21 mouse cellular contexts compared by ENCODE assay signal in the genomic region with DNA sequence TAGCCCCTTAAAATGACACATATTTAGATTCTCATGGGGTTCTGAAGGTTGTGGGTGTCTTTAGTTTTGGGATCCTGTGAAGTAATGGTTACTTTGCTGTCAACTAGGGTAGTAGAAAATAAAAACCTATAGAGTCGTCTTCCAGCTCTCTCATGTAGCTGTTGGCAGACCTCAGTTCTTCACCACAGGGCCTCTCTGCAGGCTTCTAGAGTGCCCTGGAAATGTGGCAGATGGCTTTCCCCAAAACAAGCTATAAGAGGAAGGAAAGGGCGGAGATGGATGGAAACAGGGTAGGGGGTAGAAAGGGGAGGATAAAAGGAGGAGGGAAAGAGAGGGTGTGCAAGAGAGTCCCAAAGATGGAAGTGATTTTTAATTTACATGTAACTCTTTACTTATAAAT.
DNase-seq lines count a peak whose midpoint lies in the region; ATAC-seq and TF ChIP-seq lines count a peak whose summit lies in the region.
"Had no signal": no experiment of that assay in that cellular context is flagged by ENCODE, and none has a peak within 500 bp of the region (broad histone marks: within the 10 kb centered on the region; RNA-seq: fewer than 3 reads in every experiment).

No protein-coding gene starts in this region.

- H3K9me3 ChIP-seq in hindbrain, postnatal 0 days (ENCODE audit: low read length): no peaks in the 10 kb centered on the region
- H3K9me3 ChIP-seq in hindbrain, embryonic 11.5 days (ENCODE audit: control insufficient read depth, low read length): no peaks in the 10 kb centered on the region
- H3K9me3 ChIP-seq: forebrain, embryonic 15.5 days; heart, embryonic 13.5 days; hindbrain, embryonic 12.5 days had no signal

- no peak overlapping the region for H3K4me2 ChIP-seq in hindbrain, postnatal 0 days (ENCODE audit: low read depth, low read length)
- H3K4me2 ChIP-seq in hindbrain, embryonic 11.5 days (replicated peaks; ENCODE audit: low read depth, low read length): no peak overlapping the region
- H3K4me2 ChIP-seq: embryonic facial prominence, embryonic 12.5 days; forebrain, embryonic 15.5 days; heart, embryonic 13.5 days; hindbrain, embryonic 12.5 days had no signal

- no peaks in the 10 kb centered on the region for H3K27me3 ChIP-seq in hindbrain, postnatal 0 days (ENCODE audit: insufficient read depth, low read length)
- no peaks in the 10 kb centered on the region for H3K27me3 ChIP-seq in hindbrain, embryonic 11.5 days (ENCODE audit: control insufficient read depth, insufficient read depth, low read length)
- H3K27me3 ChIP-seq: embryonic facial prominence, embryonic 12.5 days; forebrain, embryonic 15.5 days; heart, embryonic 13.5 days; hindbrain, embryonic 12.5 days had no signal

- no peak for ATAC-seq in hindbrain, postnatal 0 days
- no peak for ATAC-seq in hindbrain, embryonic 11.5 days (ENCODE audit: low FRiP score)
- ATAC-seq in frontal cortex, adult (ENCODE audit: low TSS enrichment): no peak
- ATAC-seq: CD4-positive, CD25-positive, alpha-beta regulatory T cell, adult 4 months; forebrain, embryonic 15.5 days; hindbrain, embryonic 16.5 days had no signal

- H3K27ac ChIP-seq in hindbrain, postnatal 0 days: no peak overlapping the region
- H3K27ac ChIP-seq in hindbrain, embryonic 11.5 days (ENCODE audit: low read depth, low read length): no peak overlapping the region
- H3K27ac ChIP-seq: embryonic facial prominence, embryonic 12.5 days; forebrain, embryonic 15.5 days; heart, embryonic 13.5 days; hindbrain, embryonic 12.5 days had no signal

- WGBS in hindbrain, postnatal 0 days: 54% methylated on average over 2 of the region's 2 CpGs
- 86% methylated on average over 2 of the region's 2 CpGs for WGBS in hindbrain, embryonic 11.5 days

- peak; percentile 24 for DNase-seq in hindbrain, postnatal 0 days (ENCODE audit: low spot score)
- no peak for DNase-seq in hindbrain, embryonic 11.5 days (ENCODE audit: low spot score)
- peak; percentile 83 to 89 for DNase-seq in cerebellum, adult 18-20 months
- peak; percentile 94 for DNase-seq in cerebellum, adult 9-11 months
- DNase-seq in cerebellum, postnatal 36 days: peak; percentile 78 to 86
- DNase-seq in adrenal gland, postnatal 4 days (ENCODE audit: low spot score in 2 of 2): no peak
- no peak for DNase-seq in urinary bladder, postnatal 25 days (ENCODE audit: low spot score)
- DNase-seq: adrenal gland, adult 8-10 months; adrenal gland, postnatal 36 days; B cell, adult 2 months; gastrocnemius, postnatal 14 days; heart, postnatal 36 days; kidney, adult 11 months had no signal

- 0 out of 2 replicates have a peak, but pooled peaks cover 2% of the 10 kb centered on the region for H3K4me1 ChIP-seq in hindbrain, postnatal 0 days (ENCODE audit: insufficient read depth, low read length)
- no peaks in the 10 kb centered on the region for H3K4me1 ChIP-seq in hindbrain, embryonic 11.5 days (replicated peaks; ENCODE audit: control insufficient read depth, insufficient read depth, low read length)
- H3K4me1 ChIP-seq: embryonic facial prominence, embryonic 12.5 days; heart, embryonic 13.5 days; hindbrain, embryonic 12.5 days had no signal

- TF ChIP-seq CTCF in hindbrain, postnatal 0 days (IDR thresholded peaks at IDR 0.05; ENCODE audit: low read depth): no peak

- no peak overlapping the region for H3K9ac ChIP-seq in hindbrain, postnatal 0 days (replicated peaks; ENCODE audit: low read length)
- H3K9ac ChIP-seq in hindbrain, embryonic 11.5 days (ENCODE audit: low read depth, low read length): no peak overlapping the region
- H3K9ac ChIP-seq: embryonic facial prominence, embryonic 12.5 days; forebrain, embryonic 15.5 days; heart, embryonic 13.5 days; hindbrain, embryonic 12.5 days had no signal

- no peak overlapping the region for H3K4me3 ChIP-seq in hindbrain, postnatal 0 days (ENCODE audit: low read length)
- H3K4me3 ChIP-seq in hindbrain, embryonic 11.5 days (ENCODE audit: low read depth, low read length): no peak overlapping the region
- H3K4me3 ChIP-seq: embryonic facial prominence, embryonic 12.5 days; forebrain, embryonic 15.5 days; heart, embryonic 13.5 days; hindbrain, embryonic 12.5 days had no signal

- no peaks in the 10 kb centered on the region for H3K36me3 ChIP-seq in hindbrain, postnatal 0 days (ENCODE audit: insufficient read depth, low read length)
- H3K36me3 ChIP-seq in hindbrain, embryonic 11.5 days (ENCODE audit: control insufficient read depth, insufficient read depth, low read length): no peaks in the 10 kb centered on the region
- H3K36me3 ChIP-seq: embryonic facial prominence, embryonic 12.5 days; forebrain, embryonic 15.5 days; G1E; heart, embryonic 13.5 days; hindbrain, embryonic 12.5 days had no signal

Comparison
In these comparisons a context has a peak if more than half of its experiments do, and no peak if none do; other contexts are left out.
1. DNase-seq: peak in hindbrain, postnatal 0 days (single experiment), cerebellum, adult 18-20 months (2 of 2), cerebellum, adult 9-11 months (single experiment) and cerebellum, postnatal 36 days (2 of 2); none in hindbrain, embryonic 11.5 days (single experiment), adrenal gland, postnatal 4 days (0 of 2) and urinary bladder, postnatal 25 days (single experiment).